Mouse (Mus musculus): ENCODE measurements around the gene Asap3. TPM values are rescaled to one million over a fixed set of nuclear protein-coding genes. Genes with fewer than 3 reads are reported as not detected.

Asap3 gene
- total RNA-seq, 2 experiments from 2014 or later = 2.2 to 2.5 TPM

DNA sequence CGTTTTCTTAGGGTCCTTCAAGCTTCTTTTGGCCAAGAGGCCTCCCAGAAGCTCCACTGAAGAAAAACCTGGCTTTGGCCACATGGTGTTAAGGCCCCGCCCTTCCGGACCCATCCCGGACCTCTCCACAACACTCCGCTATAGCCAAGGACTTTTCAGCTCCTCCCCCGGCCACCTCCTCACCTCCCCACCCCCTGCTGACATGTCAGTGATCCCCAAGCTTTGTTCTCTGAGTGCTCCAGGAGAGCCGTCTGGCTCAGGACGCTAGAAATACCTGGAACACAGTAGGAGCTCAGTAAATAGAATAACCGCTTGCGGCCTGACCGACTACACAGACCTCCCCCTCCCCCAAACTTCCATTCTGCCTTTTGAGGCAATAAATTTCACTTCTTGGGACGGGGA lies 40.4 kb downstream of the Asap3 start:
- no peak for DNase-seq (ENCODE audit: low spot score in 2 of 2)
- intact Hi-C loops (cut with DNase I) = no loop called here

DNA sequence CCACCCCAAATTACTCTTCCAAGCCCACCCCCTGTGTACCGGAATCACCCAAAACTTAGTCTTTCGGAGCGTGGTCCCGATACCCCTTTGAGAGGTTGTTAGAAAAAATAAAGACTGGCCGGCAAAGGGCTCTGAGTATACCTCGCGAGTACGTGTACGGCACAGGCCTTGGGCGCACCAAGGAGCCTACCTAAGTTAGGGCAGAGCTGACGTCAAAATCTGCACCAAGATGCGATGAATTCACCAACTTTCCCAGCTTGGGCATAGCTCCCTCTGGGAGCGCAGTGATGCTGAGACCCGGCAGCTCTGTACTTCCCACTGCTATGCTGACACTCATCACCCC lies 41.2 kb downstream of the Asap3 start:
- intact Hi-C loops (cut with DNase I) = no loop called here
- no peak for DNase-seq (ENCODE audit: low spot score in 2 of 2)

DNA sequence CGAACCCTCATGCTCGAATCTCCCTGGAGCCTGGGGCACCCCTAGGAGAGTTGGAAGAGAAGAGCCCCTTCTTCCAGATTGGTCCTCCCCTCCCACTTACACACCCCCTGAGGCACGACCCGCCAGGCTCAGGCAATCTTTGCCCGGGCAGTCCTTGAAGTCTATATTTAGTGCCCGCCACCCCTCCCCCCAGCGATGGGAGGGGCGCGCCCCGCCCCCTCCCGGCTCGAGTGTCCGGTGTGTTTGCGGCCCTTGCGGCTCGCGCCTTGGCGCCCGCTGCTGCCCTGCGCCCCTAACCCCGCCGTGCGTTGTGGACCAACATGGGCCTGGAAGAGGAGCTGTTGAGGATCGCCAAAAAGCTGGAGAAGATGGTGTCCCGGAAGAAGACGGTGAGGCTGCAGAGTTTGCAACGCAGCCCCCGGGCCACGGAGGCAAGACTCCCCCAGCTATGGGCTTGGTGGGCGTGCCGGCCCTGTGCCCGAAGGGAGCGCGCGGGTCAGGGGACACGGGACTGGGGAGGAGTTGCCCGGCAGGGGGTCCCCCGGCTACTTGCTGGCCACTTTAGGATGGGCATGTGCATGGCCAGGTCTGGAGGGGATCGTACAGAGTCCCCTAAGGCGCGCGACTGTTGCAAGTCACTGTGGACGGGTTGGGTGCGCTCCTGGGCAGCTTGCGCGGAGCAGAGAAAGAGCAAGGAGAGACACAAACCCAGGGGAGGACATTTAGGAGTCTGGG lies 41.7 kb downstream of the Asap3 start, which contains the start of gene Tcea3:
Tcea3 (plus strand) TSS at position 1 of the 735 bp plus-strand sequence.
- DNase-seq (ENCODE audit: low spot score in 2 of 2) = no peak
- intact Hi-C loops (cut with DNase I) = no loop called here

DNA sequence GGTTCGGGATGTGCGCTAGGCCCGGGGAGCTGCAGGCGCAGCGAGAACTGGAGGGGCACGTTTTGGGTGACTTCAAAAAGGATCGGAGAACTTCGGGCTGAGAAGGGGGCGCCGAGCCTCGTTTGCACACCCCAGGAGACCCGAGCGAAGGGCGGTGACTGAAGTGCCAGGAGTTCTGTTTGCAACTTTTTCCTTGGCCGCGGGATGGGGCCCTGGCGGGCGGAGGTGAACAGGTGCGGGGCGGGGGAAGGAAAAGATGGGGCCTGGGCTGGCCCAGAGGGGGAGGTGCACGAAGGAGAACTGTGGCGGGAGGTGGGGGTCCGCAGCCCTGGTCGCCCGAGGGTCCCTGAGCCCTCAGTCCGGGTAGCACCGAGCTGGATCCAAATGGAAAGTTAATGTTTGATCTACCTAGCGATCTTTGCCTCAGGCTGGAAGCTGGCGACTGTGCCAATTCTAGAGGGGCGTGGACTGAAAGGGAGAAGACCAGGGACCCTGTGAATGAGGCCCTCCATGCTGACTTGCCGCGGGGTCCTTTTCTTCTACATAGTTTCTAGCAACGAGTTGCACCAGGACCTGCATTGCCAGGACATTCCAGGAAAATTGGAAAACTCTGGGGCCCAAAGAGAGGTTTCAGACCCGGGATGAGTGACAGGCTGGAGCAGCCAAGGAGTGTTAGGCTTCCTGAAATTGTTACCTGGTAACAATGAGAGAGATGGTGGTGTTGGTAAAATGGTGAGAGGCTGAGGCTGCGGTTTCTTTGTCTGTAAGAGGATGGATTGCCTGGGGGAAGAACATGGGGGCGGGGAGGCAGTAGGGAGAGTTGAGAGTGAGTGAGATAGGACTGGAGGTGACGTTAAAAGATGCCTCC lies 42.5 kb downstream of the Asap3 start:
- no peak for DNase-seq (ENCODE audit: low spot score in 2 of 2)
- intact Hi-C loops (cut with DNase I) = no loop called here

DNA sequence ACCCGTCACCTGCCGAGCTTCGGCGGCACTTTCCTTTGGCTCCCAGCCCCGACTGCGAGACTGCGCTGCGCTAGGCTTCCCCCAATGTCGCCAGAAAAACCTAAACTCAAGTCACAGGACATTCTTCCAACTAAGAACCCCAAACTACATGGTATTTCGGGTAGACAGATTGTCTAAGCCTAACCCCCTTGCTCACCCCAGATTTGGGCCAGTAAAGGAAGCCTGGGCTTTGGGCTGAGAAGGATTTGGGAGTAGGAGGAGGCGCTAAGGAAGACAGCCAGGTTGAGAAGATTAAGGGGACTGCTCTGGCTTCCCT lies 43.1 kb downstream of the Asap3 start:
- intact Hi-C loops (cut with DNase I) = no loop called here
- no peak for DNase-seq (ENCODE audit: low spot score in 2 of 2)

DNA sequence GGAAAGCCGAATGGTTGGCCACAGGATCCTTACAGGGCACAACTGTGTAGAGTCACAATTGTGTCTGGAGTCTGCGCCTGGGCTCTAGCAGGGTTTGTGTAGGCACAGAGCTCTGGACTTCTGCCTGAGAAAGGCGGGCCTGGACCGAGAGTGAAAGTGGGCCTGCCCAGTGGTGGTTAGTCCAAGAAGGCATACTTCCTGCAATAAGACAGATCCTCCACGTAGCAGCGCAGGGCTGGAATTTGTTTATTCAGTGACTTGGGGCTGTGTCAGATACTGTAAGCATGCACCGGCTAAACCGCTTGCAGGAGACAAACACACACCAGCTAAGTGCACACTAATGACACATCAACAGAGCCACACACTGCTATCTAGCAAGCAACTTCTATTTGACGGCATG lies 43.6 kb downstream of the Asap3 start:
- peak; percentile 23 to 24 for DNase-seq (ENCODE audit: low spot score in 2 of 2)

DNA sequence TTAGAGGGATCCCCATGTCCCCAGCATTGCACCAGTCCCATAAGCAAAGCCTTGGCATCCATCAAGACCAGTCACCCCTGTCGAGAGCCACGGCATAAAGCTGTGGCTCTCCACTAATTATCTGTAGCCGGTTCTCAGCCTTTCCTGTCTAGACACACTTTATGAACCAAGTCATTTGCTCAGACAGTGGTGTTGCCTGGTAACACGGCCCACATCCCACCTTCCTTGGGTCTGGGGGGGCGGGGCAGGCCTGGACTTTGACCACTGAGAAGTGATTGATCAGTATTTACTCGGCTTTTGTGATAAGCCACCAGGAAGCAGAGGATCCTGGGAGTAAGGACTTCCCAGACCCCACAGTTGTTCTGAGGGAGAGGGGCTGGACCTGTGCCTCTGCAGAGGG lies 49.8 kb downstream of the Asap3 start:
- DNase-seq (ENCODE audit: low spot score in 2 of 2) = no peak
- intact Hi-C loops (cut with DNase I) = no loop called here

More for the DNA sequence above, 43.6 kb downstream of the Asap3 start:
- intact Hi-C loops (cut with DNase I) = no loop called here

DNA sequence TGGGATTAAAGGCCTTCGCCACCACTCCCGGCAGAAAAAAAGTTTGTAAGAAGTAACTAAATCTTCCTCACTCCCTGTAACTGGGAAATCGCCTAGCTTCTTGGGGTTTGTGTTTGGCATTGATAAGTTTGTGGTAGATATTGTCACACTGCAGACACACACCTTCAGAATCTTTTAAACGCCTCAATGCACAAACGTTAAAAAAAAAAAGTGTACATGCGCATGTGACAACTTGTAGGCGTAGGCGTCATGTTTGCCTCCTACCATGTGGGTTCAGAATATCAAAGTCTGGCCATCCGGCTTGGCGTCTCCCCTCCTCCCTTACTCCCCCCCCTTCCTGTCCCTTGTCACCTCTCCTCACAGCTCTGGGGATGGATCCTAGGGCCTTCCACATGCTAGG lies 50.5 kb downstream of the Asap3 start:
- intact Hi-C loops (cut with DNase I) = no loop called here

DNA sequence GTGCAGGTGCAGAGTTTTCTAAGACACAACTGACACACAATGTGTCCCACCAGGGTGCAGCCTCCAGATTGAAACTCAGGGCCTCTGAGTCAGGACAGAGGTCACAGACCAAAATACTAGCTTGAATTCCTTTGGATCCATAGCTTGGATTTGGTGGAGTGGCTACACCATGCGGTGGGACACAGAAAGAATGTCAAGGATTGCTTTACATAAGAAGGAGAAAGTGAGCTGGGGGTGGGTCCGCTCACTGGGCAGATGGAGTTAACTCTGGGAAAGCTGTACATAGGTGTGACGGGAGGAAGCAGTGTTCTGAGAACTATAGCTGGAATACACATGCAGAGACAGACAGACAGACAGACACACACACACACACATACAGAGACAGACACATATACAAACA lies 53.8 kb downstream of the Asap3 start:
- intact Hi-C loops (cut with DNase I) = loop anchor here (5.0 to 10.0 kb wide), 2 partner anchors 62 to 365 kb away; partner anchors contain the start of gene Lactbl1
- DNase-seq (ENCODE audit: low spot score in 2 of 2) = no peak

More for the DNA sequence above, 50.5 kb downstream of the Asap3 start:
- no peak for DNase-seq (ENCODE audit: low spot score in 2 of 2)

DNA sequence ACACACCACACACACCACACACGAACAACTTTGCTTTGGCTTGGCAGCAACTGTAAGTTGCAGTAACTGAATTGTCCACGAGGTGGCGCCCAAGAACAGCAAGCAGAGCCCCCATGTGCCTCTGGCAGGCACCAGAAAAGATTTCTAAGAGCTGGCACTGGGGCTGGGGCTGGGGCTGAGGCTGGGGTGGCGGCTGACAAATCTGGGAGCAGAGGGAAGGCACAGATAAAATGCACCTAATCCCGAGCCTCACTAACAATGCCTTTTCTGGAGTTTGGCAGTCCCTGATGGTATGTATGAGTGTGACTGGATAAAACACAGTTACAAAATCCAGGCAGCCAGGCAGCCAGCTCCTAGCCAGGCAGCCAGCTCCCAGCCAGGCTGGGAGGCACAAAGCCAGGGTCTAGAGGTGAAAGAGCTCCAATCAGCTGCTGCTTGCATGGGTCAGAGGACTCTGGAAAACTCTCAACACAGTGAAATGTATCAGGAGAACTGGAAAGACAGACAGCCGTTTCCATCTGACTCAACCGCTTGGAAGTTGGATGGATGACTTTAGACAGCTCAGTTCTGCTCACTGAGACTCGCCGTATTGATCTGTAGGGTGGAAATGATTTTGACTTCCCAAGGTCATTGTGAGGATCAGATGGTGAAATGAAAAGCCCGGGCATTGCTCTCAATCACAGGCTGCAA lies 54.5 kb downstream of the Asap3 start:
- DNase-seq (ENCODE audit: low spot score in 2 of 2) = peak; percentile 63 to 76
- intact Hi-C loops (cut with DNase I) = loop anchor here (5.0 to 10.0 kb wide), 2 partner anchors 62 to 364 kb away; partner anchors contain the start of gene Lactbl1

DNA sequence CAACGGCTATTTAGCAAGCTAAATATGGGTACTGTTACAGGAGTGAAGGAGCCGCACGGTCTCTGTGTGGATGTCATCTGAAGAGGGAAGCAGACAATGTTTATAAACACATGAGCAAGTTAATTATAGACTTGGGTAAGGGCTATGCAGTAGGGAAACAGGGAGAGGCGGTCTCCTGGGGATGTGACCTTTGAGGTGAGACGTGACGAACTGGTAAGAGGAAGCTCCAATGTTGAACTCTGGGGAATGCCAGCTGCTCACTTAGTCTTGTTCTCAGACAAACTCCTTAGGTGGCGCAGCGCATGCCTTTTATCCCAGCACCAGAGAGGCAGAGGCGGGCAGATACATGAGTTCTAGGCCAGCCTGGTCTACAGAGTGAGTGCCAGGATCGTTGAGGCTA lies 55.7 kb downstream of the Asap3 start:
- DNase-seq (ENCODE audit: low spot score in 2 of 2) = no peak
- intact Hi-C loops (cut with DNase I) = loop anchor here (5.0 to 10.0 kb wide), 2 partner anchors 60 to 363 kb away; partner anchors contain the start of gene Lactbl1

DNA sequence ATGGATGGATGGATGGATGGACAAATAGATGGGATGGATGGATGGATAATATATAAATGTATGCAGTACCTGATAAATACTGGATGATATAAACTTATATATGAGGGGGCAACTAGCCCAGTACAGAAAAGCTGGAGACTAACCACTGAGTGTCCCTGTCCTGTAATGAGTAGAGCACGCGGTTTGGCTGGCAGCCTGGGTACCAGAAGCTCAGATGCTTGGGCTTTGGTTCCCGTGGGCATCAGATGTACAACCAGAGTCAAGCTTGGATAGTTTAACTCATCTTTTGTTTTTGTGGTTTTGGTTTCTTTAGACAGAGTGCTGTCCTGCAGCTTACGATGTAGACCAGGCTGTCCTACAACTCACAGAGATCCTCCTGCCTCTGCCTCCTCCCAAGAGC lies 57.4 kb downstream of the Asap3 start:
- no peak for DNase-seq (ENCODE audit: low spot score in 2 of 2)
- intact Hi-C loops (cut with DNase I) = loop anchor here (5.0 to 10.0 kb wide), 2 partner anchors 59 to 361 kb away; partner anchors contain the start of gene Lactbl1

DNA sequence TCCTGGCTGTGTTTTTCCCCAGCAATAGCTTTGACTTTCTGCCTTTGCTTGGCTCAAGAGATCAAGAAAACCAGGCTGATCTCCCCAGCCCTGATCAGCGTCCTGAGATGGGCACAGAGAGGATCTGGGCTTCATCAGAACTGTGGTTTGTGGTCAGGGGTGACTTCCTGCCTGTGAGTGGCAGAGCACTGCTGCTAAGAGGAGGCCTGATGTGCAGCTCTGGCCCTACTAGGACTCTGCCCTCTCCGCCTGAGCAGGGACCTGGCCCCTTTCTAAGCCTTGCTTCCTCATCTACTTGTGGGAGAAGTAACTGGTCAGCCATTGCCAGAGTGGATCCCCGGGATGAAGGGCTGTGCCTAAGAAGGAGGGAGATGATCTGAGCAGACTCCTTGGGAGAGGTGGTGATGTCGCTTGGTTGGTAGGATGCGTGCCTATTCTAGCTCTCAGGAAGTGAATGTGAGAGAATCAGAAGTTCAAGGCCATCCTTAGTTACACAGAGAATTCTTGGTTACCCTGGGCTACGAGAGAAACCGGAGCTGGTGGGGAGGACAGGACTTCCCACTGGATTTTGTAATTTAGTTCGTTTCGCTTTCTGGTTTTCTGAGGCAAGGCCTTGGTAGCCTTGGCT lies 60.7 kb downstream of the Asap3 start:
- no peak for DNase-seq (ENCODE audit: low spot score in 2 of 2)
- intact Hi-C loops (cut with DNase I) = loop anchor here (10.0 kb wide), 1 partner anchor 358 kb away; the partner anchor contains the start of gene Lactbl1

DNA sequence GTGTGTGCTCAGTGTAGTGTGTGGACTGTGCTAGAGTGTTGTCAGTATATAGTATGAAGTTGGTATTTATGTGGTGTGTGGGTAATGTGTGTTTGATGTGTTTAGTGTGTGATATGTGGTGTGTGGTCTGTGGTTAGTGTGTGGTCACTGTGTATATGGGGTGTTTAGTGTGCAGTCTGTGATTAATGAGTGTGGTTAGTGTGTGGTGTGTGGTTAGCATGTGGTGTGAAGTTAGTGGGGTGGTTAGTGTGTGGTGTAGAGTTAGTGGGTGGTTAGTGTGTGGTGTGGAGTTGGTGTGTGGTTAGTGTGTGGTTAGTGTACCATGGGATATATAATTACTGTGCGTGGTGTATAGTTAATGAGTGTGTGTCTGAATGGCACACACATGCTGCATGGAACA lies 62.7 kb downstream of the Asap3 start:
- no peak for DNase-seq (ENCODE audit: low spot score in 2 of 2)
- intact Hi-C loops (cut with DNase I) = loop anchor here (10.0 kb wide), 1 partner anchor 356 kb away; the partner anchor contains the start of gene Lactbl1

DNA sequence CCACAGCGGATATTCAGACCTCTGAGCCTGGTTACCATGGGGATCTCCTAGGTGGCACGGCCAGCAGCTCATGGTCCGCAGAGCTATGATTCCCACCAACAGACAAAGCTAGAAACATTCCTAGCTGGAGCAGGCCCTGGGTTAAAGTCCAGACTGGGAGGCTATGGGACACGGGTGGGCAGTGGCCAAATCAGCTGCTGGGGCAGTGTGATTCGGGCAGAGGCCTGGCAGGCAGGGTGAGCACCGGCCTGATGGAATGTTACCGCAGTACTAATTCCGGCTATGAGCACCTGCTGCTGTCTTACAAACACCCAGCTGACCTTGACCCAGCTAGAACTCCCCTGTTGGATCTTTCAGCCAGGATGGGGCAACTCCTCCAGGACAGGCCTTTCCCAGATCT lies 64.5 kb downstream of the Asap3 start:
- DNase-seq (ENCODE audit: low spot score in 2 of 2) = no peak
- intact Hi-C loops (cut with DNase I) = no loop called here

DNA sequence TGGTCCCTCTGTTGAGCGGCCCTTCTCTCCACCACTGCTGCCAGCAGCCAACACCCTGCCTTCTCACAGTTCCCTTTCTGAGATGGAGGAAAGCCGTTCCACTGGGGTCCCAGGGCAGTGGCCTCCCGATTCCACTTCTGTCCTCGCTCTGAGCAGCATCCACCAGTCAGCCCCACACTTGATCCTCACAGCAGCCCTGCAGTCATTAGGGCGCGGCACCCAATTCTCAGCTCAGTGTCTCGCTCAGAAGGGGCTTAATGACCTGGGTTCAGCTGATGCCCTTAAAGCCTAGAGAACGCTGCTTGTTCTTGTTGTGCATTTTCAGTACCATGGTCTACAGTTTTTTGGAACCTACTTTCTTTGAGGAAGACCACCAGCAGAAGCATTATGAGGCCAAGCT lies 74.9 kb downstream of the Asap3 start:
- no peak for DNase-seq (ENCODE audit: low spot score in 2 of 2)
- intact Hi-C loops (cut with DNase I) = no loop called here

DNA sequence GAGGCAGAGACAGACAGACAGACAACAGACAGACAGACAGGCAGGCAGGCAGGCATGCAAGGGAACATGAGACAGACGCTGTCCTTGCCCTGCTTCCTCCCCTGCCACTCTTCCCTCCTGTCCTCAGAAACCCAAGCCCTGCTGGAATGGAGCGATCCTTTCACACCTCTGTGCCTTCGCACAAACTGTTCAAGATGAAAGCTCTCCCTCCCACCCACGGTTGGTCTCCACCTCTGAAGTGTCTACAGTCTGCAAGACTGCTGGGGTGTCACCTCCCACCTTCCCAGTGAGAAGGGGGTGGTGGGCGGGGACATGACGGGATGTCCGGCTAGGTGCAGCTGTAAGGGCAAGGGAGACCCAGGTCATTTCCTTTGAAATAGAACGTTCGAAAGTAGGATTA lies 75.4 kb downstream of the Asap3 start:
- DNase-seq (ENCODE audit: low spot score in 2 of 2) = peak; percentile 46 to 73
- intact Hi-C loops (cut with DNase I) = no loop called here

DNA sequence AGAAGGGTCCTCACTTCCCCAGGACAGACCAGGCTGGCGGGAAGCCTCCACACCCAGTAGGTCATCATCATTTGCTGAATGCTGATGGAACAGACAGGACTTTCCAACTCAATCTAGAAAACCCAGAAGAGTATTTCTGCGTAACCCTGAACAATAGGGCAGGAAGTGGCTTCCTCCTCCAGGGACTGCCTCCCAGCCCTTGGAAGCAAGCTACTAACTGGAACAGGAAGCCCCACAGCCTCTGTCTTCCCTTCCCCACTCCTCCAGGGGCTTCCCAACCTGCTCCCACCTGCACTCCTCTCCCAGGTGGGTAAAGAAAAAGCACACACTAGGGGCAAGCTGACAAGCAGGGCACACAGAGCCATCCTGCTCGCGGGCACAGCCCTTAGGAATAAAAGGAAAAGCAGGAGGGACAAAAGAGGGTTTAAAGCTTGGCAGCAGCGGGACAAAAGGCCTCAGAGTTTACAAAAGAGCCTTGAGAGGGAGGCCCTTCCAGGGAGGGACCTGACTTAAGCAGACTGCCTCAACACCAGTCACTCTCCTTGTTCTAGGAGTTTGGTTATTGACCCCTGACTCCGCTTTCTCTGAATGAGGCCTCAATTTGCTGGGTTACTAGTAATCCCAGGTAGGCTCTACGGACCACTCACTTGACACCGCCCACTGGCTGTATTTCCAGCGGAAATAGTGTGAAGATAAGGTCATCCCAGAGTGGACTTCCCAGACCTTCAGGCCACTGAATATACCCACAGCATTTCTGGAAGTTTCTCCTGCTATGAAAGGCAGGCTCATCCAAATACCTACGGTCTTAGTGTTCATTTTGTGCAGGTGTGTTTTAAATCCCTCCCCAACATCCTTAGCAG lies 76.7 kb downstream of the Asap3 start:
- DNase-seq (ENCODE audit: low spot score in 2 of 2) = no peak

DNA sequence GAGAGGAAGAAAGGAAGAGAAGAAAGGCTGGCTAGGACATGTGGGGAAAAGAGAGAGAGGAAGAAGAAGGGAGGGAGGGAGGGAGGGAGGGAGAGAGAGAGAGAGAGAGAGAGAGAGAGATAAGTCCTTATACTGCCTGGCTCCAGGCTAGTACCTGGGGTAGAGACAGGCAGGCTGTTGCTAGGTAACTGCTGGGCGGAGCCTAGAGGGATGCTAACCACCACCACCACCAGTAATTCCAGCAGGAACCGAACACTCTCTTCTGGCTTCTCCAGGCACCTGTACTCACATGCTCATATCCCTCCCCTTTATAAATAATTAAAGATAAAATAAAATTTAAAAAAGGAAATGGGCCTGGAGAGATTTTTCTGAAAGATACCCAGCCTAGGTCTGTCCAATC lies 77.6 kb downstream of the Asap3 start:
- DNase-seq (ENCODE audit: low spot score in 2 of 2) = no peak
- intact Hi-C loops (cut with DNase I) = no loop called here

More for the DNA sequence above, 76.7 kb downstream of the Asap3 start:
- intact Hi-C loops (cut with DNase I) = no loop called here
